Mouse (Mus musculus): ENCODE measurements at regions not wholly inside any gene's neighbourhood (a gene's known extent, or its start where the extent isn't known, plus 50 kb on each side); places are given as distances from the start of the nearest gene placed in this dataset.

DNA sequence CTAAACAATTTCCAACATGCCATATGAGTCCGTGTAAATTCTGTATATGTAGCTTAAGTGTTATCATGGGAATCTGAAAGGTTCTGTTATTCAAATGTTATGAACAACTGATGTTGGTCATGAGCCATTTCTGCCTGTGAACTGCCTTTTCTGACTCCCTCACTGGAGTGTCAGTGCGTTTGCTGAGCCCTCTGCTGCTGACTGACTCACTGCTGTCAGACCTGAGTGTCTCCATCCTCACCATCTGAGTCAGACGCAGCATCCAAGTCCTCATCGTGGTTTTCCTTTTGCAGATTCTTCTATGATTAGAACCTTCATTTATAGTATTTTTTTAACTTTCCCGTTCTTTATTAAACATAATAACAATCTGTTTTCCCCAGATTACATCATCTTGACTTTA lies 223.9 kb downstream of the Pdha2 start:
- TF ChIP-seq MAFK (IDR thresholded peaks at IDR 0.05; ENCODE audit: insufficient replicate concordance, low read length): no peak
- TF ChIP-seq CTCF (conservative IDR thresholded peaks at IDR 0.05 in 1 of 2, IDR thresholded peaks at IDR 0.05 in 1 of 2; ENCODE audit: low read depth in 2 of 2, low read length in 2 of 2): no peak
- no peak for TF ChIP-seq POLR2AphosphoS2 (IDR thresholded peaks at IDR 0.05; ENCODE audit: low read depth, low read length)
- TF ChIP-seq MAZ (IDR thresholded peaks at IDR 0.05; ENCODE audit: low read depth, low read length): no peak
- no peak for TF ChIP-seq UBTF (IDR thresholded peaks at IDR 0.05; ENCODE audit: low read depth, low read length)
- no peak for TF ChIP-seq ZNF384 (IDR thresholded peaks at IDR 0.05; ENCODE audit: low read depth, low read length)

All from CH12.LX (cell line).